Mouse (Mus musculus): ENCODE results near the gene Cenpe.

GRCm38 (mm10) chr3:135249104-135249503 is 36.8 kb downstream of the Cenpe start:
- TF ChIP-seq CTCF (IDR thresholded peaks at IDR 0.05; ENCODE audit: control insufficient read depth, insufficient read depth, insufficient replicate concordance, low read depth, low read length) = no peak
- TF ChIP-seq POLR2A (IDR thresholded peaks at IDR 0.05; ENCODE audit: control insufficient read depth, low read depth, low read length) = no peak
